Mouse (Mus musculus) intestine, embryonic 14.5 days (tissue): Measurements from ENCODE around the gene Fstl1. TPM values are rescaled to one million over a fixed set of nuclear protein-coding genes. Genes with fewer than 3 reads are reported as not detected.

Source experiments
- ATAC-seq: fragments of 200-750 bp; cut with Nextera tagmentation; replicated peaks from 2 replicates; pipeline ENCODE4 v1.8.0; 2017; ENCODE audit warnings: low read depth, moderate number of reproducible peaks, moderate TSS enrichment, moderate library complexity; ENCODE audit not compliant: low FRiP score, low TSS enrichment
- DNase-seq: peaks from one replicate; pipeline ENCODE4 v3.0.0-alpha.2; 2018; ENCODE audit warnings: low spot score
- H3K27ac ChIP-seq: fragments of 300-500 bp; sonication (generic); 2 replicates; pipeline ENCODE4 v1.5.1; 2014; ENCODE audit warnings: low read depth, mild to moderate bottlenecking, control low read depth
- H3K27me3 ChIP-seq: fragments of 300-500 bp; sonication (generic); replicated peaks from 2 replicates; pipeline ENCODE4 v1.6.1; 2014; ENCODE audit warnings: low read length, control low read depth; ENCODE audit not compliant: control insufficient read depth, insufficient read depth
- H3K36me3 ChIP-seq: fragments of 300-500 bp; sonication (generic); 2 replicates; pipeline ENCODE4 v1.6.1; 2014; ENCODE audit warnings: low read length, control low read depth; ENCODE audit not compliant: control insufficient read depth, insufficient read depth
- H3K4me1 ChIP-seq: fragments of 300-500 bp; sonication (generic); replicated peaks from 2 replicates; pipeline ENCODE4 v1.6.1; 2014; ENCODE audit warnings: low read length, control low read depth, mixed read lengths; ENCODE audit not compliant: control insufficient read depth, insufficient read depth
- H3K4me2 ChIP-seq: fragments of 300-500 bp; sonication (generic); 2 replicates; pipeline ENCODE4 v1.6.1; 2014; ENCODE audit warnings: low read length
- H3K4me3 ChIP-seq: fragments of 300-500 bp; sonication (generic); 2 replicates; pipeline ENCODE4 v1.5.1; 2014; ENCODE audit warnings: low read depth, low read length, control low read depth, mixed read lengths
- H3K9ac ChIP-seq: fragments of 300-500 bp; sonication (generic); 2 replicates; pipeline ENCODE4 v1.6.1; 2014; ENCODE audit warnings: mild to moderate bottlenecking, low read length
- H3K9me3 ChIP-seq: fragments of 300-500 bp; sonication (generic); 2 replicates; pipeline ENCODE4 v1.6.1; 2016; ENCODE audit warnings: low read length, control low read depth; ENCODE audit not compliant: control insufficient read depth
- WGBS: fragments of 180-500 bp; shearing (Covaris S2); extraction: QIAGEN DNeasy Blood & Tissue Kit; methylation state at CpG from one replicate; pipeline ENCODE4 v1.1.7; 2014; 5-methylcytosine and 5-hydroxymethylcytosine counted together
- polyA plus RNA-seq: library from polyadenylated mRNA; unstranded; fragments of >200 nt; fragmentation: Nextera tagmentation; extraction: Ambion mirVana; gene quantifications from 2 replicates; pipeline ENCODE4 v1.2.1, GENCODE M21; 2014

The Fstl1 gene
- polyA plus RNA-seq, 1 experiment from 2014 or later = 307 TPM

DNA sequence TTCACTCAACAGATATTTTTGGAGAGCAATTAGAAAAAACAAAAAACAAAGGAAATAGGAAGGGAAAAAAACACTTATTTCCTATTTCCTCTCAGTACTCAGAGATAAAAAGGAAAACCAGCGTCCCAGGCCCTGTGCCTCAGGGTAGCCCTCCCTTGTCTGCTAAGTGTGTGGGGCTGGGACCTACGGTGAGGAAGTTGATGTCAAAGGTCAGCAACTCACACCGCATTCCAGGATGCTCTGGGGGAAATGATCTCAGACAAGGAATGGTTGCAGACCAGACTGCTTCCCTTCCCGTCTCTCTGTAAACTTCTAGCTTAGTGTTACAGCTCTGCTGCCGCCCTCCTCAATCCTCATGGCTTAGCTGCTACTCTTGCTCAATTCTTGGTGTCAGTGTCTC is 74.7 kb downstream of the Fstl1 start:
- no peaks in the 10 kb centered on the region for H3K4me1 ChIP-seq
- no peaks in the 10 kb centered on the region for H3K27me3 ChIP-seq
- no peaks in the 10 kb centered on the region for H3K9me3 ChIP-seq
- no peak overlapping the region for H3K27ac ChIP-seq
- DNase-seq (peak; percentile 47), ATAC-seq (no peak)
- no peak overlapping the region for H3K4me2 ChIP-seq
- no peak overlapping the region for H3K4me3 ChIP-seq
- no peak overlapping the region for H3K9ac ChIP-seq
- no peaks in the 10 kb centered on the region for H3K36me3 ChIP-seq
- 16% methylated on average over 5 of the region's 5 CpGs for WGBS

- Histone ChIP-seq H3K27me3 (no peaks in the 10 kb centered on the region), H3K9me3 (no peaks in the 10 kb centered on the region), H3K36me3 (no peaks in the 10 kb centered on the region), H3K9ac (no peak overlapping the region), H3K4me1 (no peaks in the 10 kb centered on the region), H3K4me2 (no peak overlapping the region), H3K27ac (no peak overlapping the region), H3K4me3 (no peak overlapping the region)
- DNase-seq = peak; percentile 29
- ATAC-seq = no peak
- 82% methylated on average over 9 of the region's 9 CpGs for WGBS
Measured at GRCm38 (mm10) chr16:37853279-37853678, 76.6 kb downstream of the Fstl1 start.

GRCm38 (mm10) chr16:37854054-37854453 is 77.4 kb downstream of the Fstl1 start:
- no peaks in the 10 kb centered on the region for H3K27me3 ChIP-seq
- H3K4me1 ChIP-seq = no peaks in the 10 kb centered on the region
- ATAC-seq = no peak
- H3K9ac ChIP-seq = no peak overlapping the region
- DNase-seq = peak; percentile 40
- no peak overlapping the region for H3K4me2 ChIP-seq
- no peaks in the 10 kb centered on the region for H3K36me3 ChIP-seq
- no peaks in the 10 kb centered on the region for H3K9me3 ChIP-seq
- H3K4me3 ChIP-seq = no peak overlapping the region
- no peak overlapping the region for H3K27ac ChIP-seq
- WGBS = 72% methylated on average over 14 of the region's 14 CpGs

DNA sequence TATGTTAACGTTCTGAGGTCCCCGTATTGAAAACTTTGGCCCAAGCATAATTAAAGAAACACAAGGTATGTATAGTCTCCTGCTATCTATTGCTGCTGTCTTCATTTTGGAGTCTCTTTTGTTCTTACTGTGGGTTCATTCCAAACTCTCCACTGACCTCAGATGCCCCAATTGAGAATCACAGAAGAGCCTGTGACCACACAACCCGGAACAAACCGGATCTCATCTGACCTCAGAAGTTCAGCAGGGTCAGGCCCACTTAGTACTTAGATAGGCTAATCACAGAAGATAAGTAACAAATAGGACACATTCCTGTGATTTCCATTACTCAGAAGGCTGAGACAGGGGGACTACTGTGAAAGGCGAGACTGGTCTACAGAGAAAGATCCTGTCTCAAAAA is 77.9 kb downstream of the Fstl1 start:
- Histone ChIP-seq H3K27ac (no peak overlapping the region), H3K36me3 (no peaks in the 10 kb centered on the region), H3K9me3 (no peaks in the 10 kb centered on the region), H3K4me2 (no peak overlapping the region), H3K4me1 (no peaks in the 10 kb centered on the region), H3K4me3 (no peak overlapping the region), H3K9ac (no peak overlapping the region), H3K27me3 (no peaks in the 10 kb centered on the region)
- DNase-seq = peak; percentile 23
- WGBS = 51% methylated on average over 5 of the region's 5 CpGs
- no peak for ATAC-seq

DNA sequence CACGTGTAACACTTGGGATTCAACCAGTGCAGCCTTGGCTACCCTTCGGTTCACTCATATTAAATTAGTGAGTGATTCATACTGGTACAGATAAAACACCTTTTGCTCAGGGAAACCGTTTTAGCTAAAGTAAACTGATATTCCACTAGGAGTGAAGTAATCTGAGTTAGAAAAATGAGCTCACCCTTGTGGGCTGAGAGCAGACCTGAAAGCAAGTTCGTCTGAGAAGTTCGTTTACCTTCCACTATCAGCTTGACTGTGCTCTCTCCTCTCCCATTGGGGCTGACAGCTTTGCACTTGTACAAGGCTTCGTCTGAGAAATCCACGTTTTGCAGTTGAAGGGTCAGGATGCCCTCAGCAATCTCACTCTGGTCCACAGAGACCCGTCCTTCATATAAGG is 78.9 kb downstream of the Fstl1 start:
- ATAC-seq = no peak
- no peak overlapping the region for H3K4me3 ChIP-seq
- DNase-seq = peak; percentile 34
- no peaks in the 10 kb centered on the region for H3K36me3 ChIP-seq
- H3K4me1 ChIP-seq = no peaks in the 10 kb centered on the region
- H3K9me3 ChIP-seq = no peaks in the 10 kb centered on the region
- H3K27me3 ChIP-seq = no peaks in the 10 kb centered on the region
- no peak overlapping the region for H3K4me2 ChIP-seq
- 51% methylated on average over 8 of the region's 8 CpGs for WGBS
- no peak overlapping the region for H3K27ac ChIP-seq
- H3K9ac ChIP-seq = no peak overlapping the region

DNA sequence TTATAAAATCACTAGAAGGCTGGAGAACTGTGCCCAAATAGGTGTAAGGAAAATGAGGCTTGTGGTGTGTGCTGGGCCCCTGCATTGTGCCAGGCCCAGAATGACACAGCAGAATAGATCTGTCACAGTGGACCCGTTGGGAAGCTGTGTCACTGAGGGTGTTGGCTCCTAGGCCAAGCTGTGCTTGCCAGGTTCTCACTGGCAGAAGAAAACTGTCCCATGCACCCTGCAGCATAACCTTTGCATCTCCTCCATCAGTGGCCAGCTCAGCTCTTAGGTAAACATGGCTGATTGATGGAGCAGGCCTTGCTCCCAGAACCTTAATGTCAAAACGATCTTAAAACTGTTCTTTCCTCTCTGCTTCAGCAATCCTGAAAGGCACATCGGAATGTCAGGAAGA is 79.7 kb downstream of the Fstl1 start:
- H3K36me3 ChIP-seq = no peaks in the 10 kb centered on the region
- H3K27me3 ChIP-seq = no peaks in the 10 kb centered on the region
- no peaks in the 10 kb centered on the region for H3K9me3 ChIP-seq
- no peak for ATAC-seq
- no peaks in the 10 kb centered on the region for H3K4me1 ChIP-seq
- no peak overlapping the region for H3K4me3 ChIP-seq
- no peak overlapping the region for H3K4me2 ChIP-seq
- no peak overlapping the region for H3K9ac ChIP-seq
- no peak overlapping the region for H3K27ac ChIP-seq
- DNase-seq = peak; percentile 38
- WGBS = 24% methylated on average over 3 of the region's 3 CpGs

- no peaks in the 10 kb centered on the region for H3K36me3 ChIP-seq
- ATAC-seq (no peak), DNase-seq (peak; percentile 28)
- no peak overlapping the region for H3K4me3 ChIP-seq
- H3K9me3 ChIP-seq = no peaks in the 10 kb centered on the region
- H3K27me3 ChIP-seq = no peaks in the 10 kb centered on the region
- WGBS = 80% methylated on average over 8 of the region's 8 CpGs
- H3K27ac ChIP-seq = no peak overlapping the region
- H3K9ac ChIP-seq = no peak overlapping the region
- no peak overlapping the region for H3K4me2 ChIP-seq
- H3K4me1 ChIP-seq = no peaks in the 10 kb centered on the region
Measured at GRCm38 (mm10) chr16:37857495-37857894, 80.8 kb downstream of the Fstl1 start.

GRCm38 (mm10) chr16:37860213-37860612 is 83.5 kb downstream of the Fstl1 start:
- no peaks in the 10 kb centered on the region for H3K27me3 ChIP-seq
- no peak overlapping the region for H3K4me2 ChIP-seq
- no peak overlapping the region for H3K9ac ChIP-seq
- no peaks in the 10 kb centered on the region for H3K9me3 ChIP-seq
- H3K4me3 ChIP-seq = no peak overlapping the region
- DNase-seq (peak; percentile 44), ATAC-seq (no peak)
- no peaks in the 10 kb centered on the region for H3K36me3 ChIP-seq
- H3K27ac ChIP-seq = no peak overlapping the region
- 83% methylated on average over 7 of the region's 7 CpGs for WGBS
- no peaks in the 10 kb centered on the region for H3K4me1 ChIP-seq

- ATAC-seq (no peak), DNase-seq (peak; percentile 50)
- no peaks in the 10 kb centered on the region for H3K36me3 ChIP-seq
- H3K4me2 ChIP-seq = no peak within 1 kb of the TSS
- H3K27me3 ChIP-seq = no peaks in the 10 kb centered on the region
- H3K27ac ChIP-seq = no peak within 1 kb of the TSS
- no peak within 1 kb of the TSS for H3K4me3 ChIP-seq
- no peaks in the 10 kb centered on the region for H3K4me1 ChIP-seq
- no peak within 1 kb of the TSS for H3K9ac ChIP-seq
- no peaks in the 10 kb centered on the region for H3K9me3 ChIP-seq
- WGBS = 77% methylated on average over 7 of the region's 7 CpGs
Measured at GRCm38 (mm10) chr16:37861029-37861428, 84.4 kb downstream of the Fstl1 start, which contains the start of gene Gm36028. Gm36028 (minus strand) TSS chr16:37861146.
